Mouse (Mus musculus): ENCODE data around the gene S1pr5.
"Not testable (repeated sequence)": the region's sequence is repeated elsewhere in the genome, so short reads cannot be mapped to it uniquely, and the experiment has no call there.

The S1pr5 gene

DNA sequence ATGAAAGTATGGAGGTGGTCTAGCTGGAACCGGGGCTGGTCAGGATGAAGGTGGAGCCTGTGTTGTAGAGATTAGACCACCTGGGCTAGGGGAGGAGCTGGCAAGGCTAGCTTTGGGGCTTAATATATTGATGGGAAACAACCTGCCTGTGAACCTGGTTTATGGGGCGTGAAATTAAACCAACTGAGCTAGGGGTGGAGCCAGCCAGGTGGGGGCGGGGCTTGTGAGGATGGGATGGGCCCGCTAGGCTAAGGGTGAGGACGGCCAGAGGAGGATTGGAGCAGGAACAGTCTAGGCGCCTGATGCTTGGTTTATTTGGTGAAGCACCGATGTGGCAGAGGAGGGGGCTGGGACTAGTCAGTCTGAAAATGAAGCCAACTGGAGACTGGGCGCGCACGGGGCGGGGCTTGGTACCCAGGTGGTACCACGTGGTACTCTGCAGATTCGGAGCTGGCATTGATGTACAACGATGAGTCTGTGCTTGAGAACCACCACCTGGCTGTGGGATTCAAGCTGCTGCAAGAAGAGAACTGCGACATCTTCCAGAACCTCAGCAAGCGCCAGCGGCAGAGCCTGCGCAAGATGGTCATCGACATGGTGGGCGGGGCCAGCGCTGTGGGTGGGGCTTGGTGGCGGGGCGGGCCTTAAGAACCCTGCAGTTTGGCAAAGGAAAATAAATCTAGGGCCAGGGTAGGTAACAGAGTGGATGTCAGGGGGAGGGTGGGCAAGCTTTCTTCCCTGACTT is 43.5 kb downstream of the S1pr5 start:
- no peak for DNase-seq (ENCODE audit: low spot score in 2 of 2)

GRCm38 (mm10) chr9:21204156-21204527 is 44.1 kb downstream of the S1pr5 start:
- DNase-seq (ENCODE audit: low spot score in 2 of 2) = no peak

DNA sequence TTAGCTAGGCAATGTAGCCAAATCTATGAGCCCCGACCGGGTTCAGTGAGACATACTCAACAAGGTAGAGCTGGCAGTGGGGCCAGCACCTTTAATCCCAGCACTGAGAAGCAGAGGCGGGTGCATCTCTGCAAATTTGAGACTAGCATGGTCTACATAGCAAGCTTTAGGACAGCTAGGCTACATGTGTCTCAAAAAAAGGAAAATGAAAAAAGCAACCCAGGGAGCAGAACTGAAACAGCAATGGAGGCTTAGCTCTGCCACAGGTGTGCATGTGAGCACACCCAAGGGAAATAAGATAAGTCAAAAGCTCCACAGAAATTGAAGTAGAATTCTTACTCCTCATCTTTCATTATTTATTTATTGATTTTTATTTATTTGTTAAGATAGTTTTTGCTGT is 49.3 kb downstream of the S1pr5 start:
- DNase-seq (ENCODE audit: low spot score in 2 of 2) = no peak

DNA sequence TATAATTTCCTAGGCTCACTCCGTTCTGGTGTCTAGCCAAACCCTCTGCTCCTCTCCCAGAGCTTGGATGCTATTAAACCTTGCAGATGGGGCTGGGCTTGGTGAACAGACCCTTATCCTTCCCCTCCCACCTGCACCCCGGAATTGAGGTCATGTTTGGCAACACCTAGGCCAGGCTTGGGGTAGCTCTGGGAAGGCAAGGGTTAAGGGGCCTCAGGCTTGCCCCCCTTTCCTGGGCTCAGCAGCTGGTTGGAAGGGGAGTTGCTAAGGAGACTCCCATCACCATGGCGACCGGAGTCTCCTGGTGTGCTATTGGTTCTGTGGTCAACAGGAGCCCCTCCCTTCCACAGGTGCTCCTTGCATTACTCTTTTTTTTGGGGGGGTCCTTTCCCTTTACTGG is 50.3 kb downstream of the S1pr5 start:
- no peak for DNase-seq (ENCODE audit: low spot score in 2 of 2)

DNA sequence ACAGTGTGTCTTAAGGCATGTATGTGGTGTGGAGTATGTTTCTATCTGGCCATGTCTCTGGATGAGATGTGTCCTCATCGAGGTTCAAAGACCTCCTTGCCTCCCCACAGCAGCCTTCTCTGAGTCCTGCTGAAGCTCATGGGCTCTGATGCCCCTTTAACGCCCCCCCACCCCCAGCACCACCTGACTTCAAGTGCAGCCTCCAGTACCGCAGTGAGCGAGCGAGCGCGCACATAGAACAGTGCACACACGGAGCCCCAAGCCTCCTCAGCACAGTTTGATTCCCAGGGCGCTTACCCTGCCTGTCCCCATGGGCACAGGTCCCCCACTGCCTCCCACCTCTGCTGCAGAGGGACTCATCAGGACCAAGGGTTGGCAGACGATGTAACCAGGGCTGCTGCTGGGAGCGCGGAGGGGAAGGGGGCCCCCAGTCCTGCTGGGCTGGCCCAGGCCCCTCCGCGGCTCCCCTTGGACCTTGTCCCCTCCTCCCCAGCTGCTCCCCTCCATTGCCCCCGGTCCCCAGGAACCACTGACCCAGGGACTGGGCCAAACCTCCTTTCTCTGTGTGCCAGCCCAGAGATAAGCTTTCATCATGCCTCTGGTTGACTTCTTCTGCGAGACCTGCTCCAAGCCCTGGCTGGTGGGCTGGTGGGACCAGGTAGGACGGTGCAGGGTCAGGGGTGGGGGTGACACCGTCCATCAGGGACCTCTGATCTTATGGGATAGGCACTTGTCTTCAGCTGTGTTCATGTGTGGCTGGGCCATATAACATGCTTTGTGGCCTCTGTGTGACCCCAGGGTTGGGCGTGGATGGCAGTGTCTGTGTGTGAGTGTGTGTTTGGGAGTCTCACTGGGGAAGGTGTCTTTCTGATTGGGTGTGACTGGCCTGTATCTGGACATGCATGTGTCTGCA is 51.5 kb downstream of the S1pr5 start:
- no peak for DNase-seq (ENCODE audit: low spot score in 2 of 2)

DNA sequence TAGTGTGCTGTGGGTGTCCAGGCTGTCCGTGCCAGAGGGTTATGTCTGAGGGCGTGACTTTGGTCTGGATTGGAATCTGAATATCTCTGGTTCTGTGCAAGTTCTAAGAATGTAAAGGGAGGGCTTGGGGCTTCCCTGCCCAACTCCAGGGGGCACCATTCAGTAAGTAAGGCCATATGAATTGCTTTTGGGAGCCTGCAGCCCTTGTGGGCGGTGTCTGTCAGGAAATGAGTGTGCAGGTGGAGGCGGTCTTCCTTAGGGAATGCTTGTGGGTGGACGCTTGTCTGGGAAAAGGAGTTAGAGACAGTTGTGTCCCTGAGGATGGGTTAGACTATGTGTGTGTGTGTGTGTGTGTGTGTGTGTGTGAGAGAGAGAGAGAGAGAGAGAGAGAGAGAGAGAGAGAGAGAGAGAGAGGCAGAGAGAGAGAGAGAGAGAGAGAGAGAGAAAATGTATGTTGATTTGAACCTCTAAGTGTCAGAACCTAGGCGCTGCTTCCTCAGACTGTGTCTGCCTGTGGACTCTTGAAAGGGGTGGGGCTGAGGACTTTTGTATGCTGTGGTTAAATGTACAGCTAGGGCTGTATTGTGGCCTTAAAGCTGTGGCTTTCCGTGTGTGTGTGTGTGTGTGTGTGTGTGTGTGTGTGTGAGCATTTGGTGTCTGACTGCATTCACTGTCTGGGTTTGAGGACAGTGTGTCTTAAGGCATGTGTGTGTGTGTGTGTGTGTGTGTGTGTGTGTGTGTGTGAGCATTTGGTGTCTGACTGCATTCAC is 52.3 kb downstream of the S1pr5 start:
- DNase-seq (ENCODE audit: low spot score in 2 of 2) = not testable (repeated sequence)

- no peak for DNase-seq (ENCODE audit: low spot score in 2 of 2)
Observed at GRCm38 (mm10) chr9:21194787-21195493, 53.3 kb downstream of the S1pr5 start.

DNA sequence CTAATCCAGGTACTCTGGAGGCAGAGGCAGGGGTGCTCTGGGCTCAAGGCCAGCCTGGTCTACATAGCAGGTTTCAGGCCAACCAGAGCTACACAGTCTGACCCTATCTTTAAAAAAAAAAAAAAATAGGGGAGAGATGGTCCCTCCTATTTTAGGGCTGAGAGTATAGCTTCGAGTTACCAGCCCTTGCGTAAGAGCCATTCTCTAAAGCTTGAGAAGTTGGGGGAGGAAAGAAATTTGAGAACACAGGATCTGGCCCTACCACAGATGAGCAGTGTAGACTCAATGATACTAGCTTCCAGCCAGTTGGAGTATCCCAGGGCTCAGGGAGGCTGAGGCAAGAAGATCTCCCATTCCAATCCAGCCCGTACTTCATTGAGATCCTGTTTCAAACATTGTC is 54.5 kb downstream of the S1pr5 start:
- DNase-seq (ENCODE audit: low spot score in 2 of 2) = no peak

All from thymus, postnatal 10 days (tissue).